Mouse (Mus musculus) macrophage (primary cell): ENCODE measurements around the gene Abcb1a. TPM values are rescaled to one million over a fixed set of nuclear protein-coding genes. Genes with fewer than 3 reads are reported as not detected.
"Not testable (repeated sequence)": the region's sequence is repeated elsewhere in the genome, so short reads cannot be mapped to it uniquely, and the experiment has no call there.

Experiments
- H3K27ac ChIP-seq: fragments of 350-480 bp; formaldehyde crosslinking; 2 replicates; pipeline ENCODE4 v1.9.0; 2021
- H3K36me3 ChIP-seq: fragments of 350-480 bp; formaldehyde crosslinking; 2 replicates; pipeline ENCODE4 v1.9.0; 2021; ENCODE audit errors: inconsistent target
- H3K4me3 ChIP-seq: fragments of 350-480 bp; formaldehyde crosslinking; 2 replicates; pipeline ENCODE4 v1.9.0; 2021; ENCODE audit errors: inconsistent target
- H3K79me2 ChIP-seq: fragments of 350-480 bp; formaldehyde crosslinking; 2 replicates; pipeline ENCODE4 v1.9.0; 2021; ENCODE audit errors: inconsistent target
- WGBS: methylation state at CpG from one replicate; pipeline ENCODE4 v1.1.7; 2026; ENCODE audit warnings: inconsistent platforms; ENCODE audit not compliant: missing documents; 5-methylcytosine and 5-hydroxymethylcytosine counted together
- polyA plus RNA-seq: library from polyadenylated mRNA; stranded (reverse); fragments of 250-400 nt; gene quantifications from 3 replicates; pipeline ENCODE4 v1.2.4, GENCODE M21; 2018; ENCODE audit warnings: inconsistent platforms

Abcb1a gene
- polyA plus RNA-seq, 1 experiment from 2014 or later, result 7.8 TPM

GRCm38 (mm10) chr5:8681166-8681565, 21.3 kb downstream of the Abcb1a start:
- no peak overlapping the region for H3K27ac ChIP-seq
- no peaks in the 10 kb centered on the region for H3K79me2 ChIP-seq
- H3K4me3 ChIP-seq, result no peak overlapping the region
- WGBS, result 86% methylated on average over 3 of the region's 3 CpGs
- no peaks in the 10 kb centered on the region for H3K36me3 ChIP-seq

GRCm38 (mm10) chr5:8683686-8684085, 23.8 kb downstream of the Abcb1a start:
- WGBS, result 88% methylated on average over 3 of the region's 3 CpGs
- Histone ChIP-seq H3K27ac (no peak overlapping the region), H3K4me3 (no peak overlapping the region), H3K79me2 (no peaks in the 10 kb centered on the region), H3K36me3 (no peaks in the 10 kb centered on the region)

GRCm38 (mm10) chr5:8686071-8686470, 26.2 kb downstream of the Abcb1a start:
- Histone ChIP-seq H3K36me3 (no peaks in the 10 kb centered on the region), H3K27ac (no peak overlapping the region), H3K79me2 (no peaks in the 10 kb centered on the region), H3K4me3 (no peak overlapping the region)
- WGBS, result 92% methylated on average over 2 of the region's 2 CpGs

- no peak overlapping the region for H3K27ac ChIP-seq
- no peak overlapping the region for H3K4me3 ChIP-seq
- no peaks in the 10 kb centered on the region for H3K36me3 ChIP-seq
- WGBS, result 92% methylated on average over 5 of the region's 5 CpGs
- H3K79me2 ChIP-seq, result no peaks in the 10 kb centered on the region
Observed at GRCm38 (mm10) chr5:8687550-8687949, 27.7 kb downstream of the Abcb1a start.

- no peaks in the 10 kb centered on the region for H3K79me2 ChIP-seq
- H3K4me3 ChIP-seq, result no peak overlapping the region
- no peaks in the 10 kb centered on the region for H3K36me3 ChIP-seq
- no peak overlapping the region for H3K27ac ChIP-seq
Observed at GRCm38 (mm10) chr5:8716061-8716460, 56.2 kb downstream of the Abcb1a start.

GRCm38 (mm10) chr5:8719556-8719955, 59.7 kb downstream of the Abcb1a start:
- WGBS, result 70% methylated on average over 1 of the region's 1 CpGs
- no peaks in the 10 kb centered on the region for H3K36me3 ChIP-seq
- no peaks in the 10 kb centered on the region for H3K79me2 ChIP-seq
- no peak overlapping the region for H3K4me3 ChIP-seq
- no peak overlapping the region for H3K27ac ChIP-seq

- WGBS, result 71% methylated on average over 1 of the region's 1 CpGs
- Histone ChIP-seq H3K36me3 (no peaks in the 10 kb centered on the region), H3K79me2 (no peaks in the 10 kb centered on the region), H3K27ac (no peak overlapping the region), H3K4me3 (no peak overlapping the region)
Observed at GRCm38 (mm10) chr5:8722224-8722623, 62.3 kb downstream of the Abcb1a start.

- WGBS, result 74% methylated on average over 5 of the region's 5 CpGs
- H3K36me3 ChIP-seq, result no peaks in the 10 kb centered on the region
- no peaks in the 10 kb centered on the region for H3K79me2 ChIP-seq
- no peak overlapping the region for H3K4me3 ChIP-seq
- H3K27ac ChIP-seq, result no peak overlapping the region
Observed at GRCm38 (mm10) chr5:8722867-8723266, 63.0 kb downstream of the Abcb1a start.

- WGBS, result 69% methylated on average over 4 of the region's 4 CpGs
- Histone ChIP-seq H3K36me3 (no peaks in the 10 kb centered on the region), H3K4me3 (no peak overlapping the region), H3K27ac (no peak overlapping the region), H3K79me2 (no peaks in the 10 kb centered on the region)
Observed at GRCm38 (mm10) chr5:8727760-8728159, 67.9 kb downstream of the Abcb1a start.

- no peaks in the 10 kb centered on the region for H3K36me3 ChIP-seq
- H3K27ac ChIP-seq, result no peak overlapping the region
- H3K79me2 ChIP-seq, result no peaks in the 10 kb centered on the region
- H3K4me3 ChIP-seq, result no peak overlapping the region
Observed at GRCm38 (mm10) chr5:8732639-8733038, 72.8 kb downstream of the Abcb1a start.

- not testable (repeated sequence) for H3K79me2 ChIP-seq, H3K27ac ChIP-seq, H3K4me3 ChIP-seq, H3K36me3 ChIP-seq
- 82% methylated on average over 3 of the region's 10 CpGs for WGBS
Observed at GRCm38 (mm10) chr5:8733307-8733706, 73.4 kb downstream of the Abcb1a start.

- no peaks in the 10 kb centered on the region for H3K79me2 ChIP-seq
- no peak overlapping the region for H3K4me3 ChIP-seq
- no peaks in the 10 kb centered on the region for H3K36me3 ChIP-seq
- 46% methylated on average over 4 of the region's 4 CpGs for WGBS
- H3K27ac ChIP-seq, result no peak overlapping the region
Observed at GRCm38 (mm10) chr5:8736389-8736788, 76.5 kb downstream of the Abcb1a start.

- Histone ChIP-seq H3K27ac (no peak overlapping the region), H3K36me3 (no peaks in the 10 kb centered on the region), H3K79me2 (no peaks in the 10 kb centered on the region), H3K4me3 (no peak overlapping the region)
- 75% methylated on average over 4 of the region's 4 CpGs for WGBS
Observed at GRCm38 (mm10) chr5:8737062-8737461, 77.2 kb downstream of the Abcb1a start.

- H3K36me3 ChIP-seq, H3K27ac ChIP-seq, H3K79me2 ChIP-seq, H3K4me3 ChIP-seq: not testable (repeated sequence)
- 88% methylated on average over 11 of the region's 13 CpGs for WGBS
Observed at GRCm38 (mm10) chr5:8747244-8747643, 87.4 kb downstream of the Abcb1a start.

- H3K4me3 ChIP-seq, result no peak overlapping the region
- no peaks in the 10 kb centered on the region for H3K36me3 ChIP-seq
- no peaks in the 10 kb centered on the region for H3K79me2 ChIP-seq
- 96% methylated on average over 3 of the region's 3 CpGs for WGBS
- H3K27ac ChIP-seq, result no peak overlapping the region
Observed at GRCm38 (mm10) chr5:8772866-8773265, 113.0 kb downstream of the Abcb1a start.

GRCm38 (mm10) chr5:8778311-8778710, 118.4 kb downstream of the Abcb1a start:
- H3K79me2 ChIP-seq, result no peaks in the 10 kb centered on the region
- no peak overlapping the region for H3K27ac ChIP-seq
- no peak overlapping the region for H3K4me3 ChIP-seq
- WGBS, result 55% methylated on average over 2 of the region's 2 CpGs
- H3K36me3 ChIP-seq, result no peaks in the 10 kb centered on the region
